Mouse (Mus musculus): ENCODE results near the gene Coasy.

DNA sequence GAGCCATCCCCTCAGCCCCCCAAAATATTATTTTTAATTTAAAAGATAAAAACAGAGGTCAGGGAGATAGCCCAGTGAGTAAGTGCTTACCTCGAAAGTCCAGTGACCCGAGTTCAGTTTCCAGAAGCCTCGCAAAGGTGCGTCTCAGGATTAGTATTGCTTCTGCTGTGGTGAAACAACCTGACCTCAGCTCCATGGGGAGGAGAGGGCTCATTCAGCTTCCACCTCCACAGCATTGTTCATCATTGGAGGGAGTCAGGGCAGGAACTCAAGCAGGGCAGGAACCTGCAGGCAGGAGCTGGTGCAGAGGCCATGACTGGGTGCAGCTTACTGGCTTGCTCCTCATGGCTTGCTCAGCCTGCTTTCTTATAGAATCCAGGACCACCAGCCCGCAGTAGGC, 21.3 kb upstream of the Coasy start:
- no peak for TF ChIP-seq TAL1 (IDR thresholded peaks at IDR 0.05; ENCODE audit: low read length)
- TF ChIP-seq GATA1 (IDR thresholded peaks at IDR 0.05; ENCODE audit: low read length), result no peak

All from erythroblast, embryonic 14.5 days (primary cell).